Mouse (Mus musculus): Measurements from ENCODE around the gene Rasal2. TPM values are rescaled to one million over a fixed set of nuclear protein-coding genes. Genes with fewer than 3 reads are reported as not detected.

Gene Rasal2
- polyA plus RNA-seq, 2 experiments, result 0.58 to 1.1 TPM

- no peak for ATAC-seq (ENCODE audit: insufficient read depth)
- WGBS (ENCODE audit: insufficient replicate concordance), result 41% methylated on average over 4 of the region's 4 CpGs
- Histone ChIP-seq H3K27me3 (ENCODE audit: control insufficient read depth, insufficient read depth, low read length) (no peaks in the 10 kb centered on the region), H3K4me2 (ENCODE audit: low read depth) (no peak overlapping the region), H3K4me1 (replicated peaks; ENCODE audit: control insufficient read depth in 2 of 2, insufficient read depth in 2 of 2, low read length in 1 of 2) (no peaks in the 10 kb centered on the region; a peak in 1 of 4 replicates), H3K27ac (no peak overlapping the region), H3K36me3 (replicated peaks; ENCODE audit: control insufficient read depth, insufficient read depth, low read depth) (no peaks in the 10 kb centered on the region), H3K9me3 (ENCODE audit: control insufficient read depth, low read length) (no peaks in the 10 kb centered on the region), H3K9ac (replicated peaks) (no peak overlapping the region), H3K4me3 (ENCODE audit: insufficient read depth in 1 of 2, low read depth in 2 of 2, low read length in 2 of 2) (no peak overlapping the region)
- no peak for DNase-seq (ENCODE audit: low read depth in 3 of 3, low spot score in 3 of 3)
- TF ChIP-seq CTCF (IDR thresholded peaks at IDR 0.05; ENCODE audit: low read depth) (no peak), EP300 (IDR thresholded peaks at IDR 0.05; ENCODE audit: low read depth) (no peak)
These were observed 180.0 kb downstream of the Rasal2 start for GRCm38 (mm10) chr1:157232372-157232771.

- ATAC-seq (ENCODE audit: insufficient read depth), result no peak
- no peaks in the 10 kb centered on the region for H3K9me3 ChIP-seq (ENCODE audit: control insufficient read depth, low read length)
- DNase-seq (ENCODE audit: low read depth in 3 of 3, low spot score in 3 of 3), result no peak
- no peak overlapping the region for H3K27ac ChIP-seq
- H3K36me3 ChIP-seq (replicated peaks; ENCODE audit: control insufficient read depth, insufficient read depth, low read depth), result no peaks in the 10 kb centered on the region
- 46% methylated on average over 8 of the region's 8 CpGs for WGBS (ENCODE audit: insufficient replicate concordance)
- no peak overlapping the region for H3K9ac ChIP-seq (replicated peaks)
- H3K27me3 ChIP-seq (ENCODE audit: control insufficient read depth, insufficient read depth, low read length), result no peaks in the 10 kb centered on the region
- H3K4me1 ChIP-seq (replicated peaks; ENCODE audit: control insufficient read depth in 2 of 2, insufficient read depth in 2 of 2, low read length in 1 of 2), result no peaks in the 10 kb centered on the region
- H3K4me3 ChIP-seq (ENCODE audit: insufficient read depth in 1 of 2, low read depth in 2 of 2, low read length in 2 of 2), result no peak overlapping the region
- TF ChIP-seq CTCF (IDR thresholded peaks at IDR 0.05; ENCODE audit: low read depth), result no peak
- no peak for TF ChIP-seq EP300 (IDR thresholded peaks at IDR 0.05; ENCODE audit: low read depth)
- H3K4me2 ChIP-seq (ENCODE audit: low read depth), result no peak overlapping the region
These were observed 181.4 kb downstream of the Rasal2 start for GRCm38 (mm10) chr1:157231016-157231415.

- TF ChIP-seq CTCF (IDR thresholded peaks at IDR 0.05; ENCODE audit: low read depth), result no peak
- TF ChIP-seq EP300 (IDR thresholded peaks at IDR 0.05; ENCODE audit: low read depth), result no peak
- H3K27me3 ChIP-seq (ENCODE audit: control insufficient read depth, insufficient read depth, low read length), result no peaks in the 10 kb centered on the region
- H3K27ac ChIP-seq, result no peak overlapping the region
- ATAC-seq (ENCODE audit: insufficient read depth), result no peak
- H3K4me2 ChIP-seq (ENCODE audit: low read depth), result no peak overlapping the region
- 65% methylated on average over 2 of the region's 2 CpGs for WGBS (ENCODE audit: insufficient replicate concordance)
- no peaks in the 10 kb centered on the region for H3K36me3 ChIP-seq (replicated peaks; ENCODE audit: control insufficient read depth, insufficient read depth, low read depth)
- H3K4me1 ChIP-seq (replicated peaks; ENCODE audit: control insufficient read depth in 2 of 2, insufficient read depth in 2 of 2, low read length in 1 of 2), result no peaks in the 10 kb centered on the region
- H3K9ac ChIP-seq (replicated peaks), result no peak overlapping the region
- no peak for DNase-seq (ENCODE audit: low read depth in 3 of 3, low spot score in 3 of 3)
- no peaks in the 10 kb centered on the region for H3K9me3 ChIP-seq (ENCODE audit: control insufficient read depth, low read length)
- H3K4me3 ChIP-seq (ENCODE audit: insufficient read depth in 1 of 2, low read depth in 2 of 2, low read length in 2 of 2), result no peak overlapping the region
These were observed 182.0 kb downstream of the Rasal2 start for GRCm38 (mm10) chr1:157230386-157230785.

- Histone ChIP-seq H3K4me1 (replicated peaks; ENCODE audit: control insufficient read depth in 2 of 2, insufficient read depth in 2 of 2, low read length in 1 of 2) (no peaks in the 10 kb centered on the region), H3K36me3 (replicated peaks; ENCODE audit: control insufficient read depth, insufficient read depth, low read depth) (no peaks in the 10 kb centered on the region), H3K27me3 (ENCODE audit: control insufficient read depth, insufficient read depth, low read length) (no peaks in the 10 kb centered on the region), H3K4me3 (ENCODE audit: insufficient read depth in 1 of 2, low read depth in 2 of 2, low read length in 2 of 2) (no peak overlapping the region), H3K27ac (no peak overlapping the region), H3K9ac (replicated peaks) (no peak overlapping the region), H3K4me2 (ENCODE audit: low read depth) (no peak overlapping the region), H3K9me3 (ENCODE audit: control insufficient read depth, low read length) (no peaks in the 10 kb centered on the region)
- WGBS (ENCODE audit: insufficient replicate concordance), result 75% methylated on average over 6 of the region's 6 CpGs
- ATAC-seq (ENCODE audit: insufficient read depth), result no peak
- DNase-seq (ENCODE audit: low read depth in 3 of 3, low spot score in 3 of 3), result no peak
- no peak for TF ChIP-seq EP300 (IDR thresholded peaks at IDR 0.05; ENCODE audit: low read depth)
- TF ChIP-seq CTCF (IDR thresholded peaks at IDR 0.05; ENCODE audit: low read depth), result no peak
These were observed 187.4 kb downstream of the Rasal2 start for GRCm38 (mm10) chr1:157225013-157225412.

GRCm38 (mm10) chr1:157220910-157221309 lies 191.5 kb downstream of the Rasal2 start:
- ATAC-seq (ENCODE audit: insufficient read depth), result peak; percentile 47; the same call in 1 of the 2 replicates
- H3K27ac ChIP-seq, result no peak overlapping the region
- H3K27me3 ChIP-seq (ENCODE audit: control insufficient read depth, insufficient read depth, low read length), result no peaks in the 10 kb centered on the region
- TF ChIP-seq CTCF (IDR thresholded peaks at IDR 0.05; ENCODE audit: low read depth) (no peak), EP300 (IDR thresholded peaks at IDR 0.05; ENCODE audit: low read depth) (no peak)
- H3K9ac ChIP-seq (replicated peaks), result no peak overlapping the region
- no peaks in the 10 kb centered on the region for H3K36me3 ChIP-seq (replicated peaks; ENCODE audit: control insufficient read depth, insufficient read depth, low read depth)
- no peaks in the 10 kb centered on the region for H3K4me1 ChIP-seq (replicated peaks; ENCODE audit: control insufficient read depth in 2 of 2, insufficient read depth in 2 of 2, low read length in 1 of 2)
- no peaks in the 10 kb centered on the region for H3K9me3 ChIP-seq (ENCODE audit: control insufficient read depth, low read length)
- no peak overlapping the region for H3K4me3 ChIP-seq (ENCODE audit: insufficient read depth in 1 of 2, low read depth in 2 of 2, low read length in 2 of 2)
- no peak for DNase-seq (ENCODE audit: low read depth in 3 of 3, low spot score in 3 of 3)
- no peak overlapping the region for H3K4me2 ChIP-seq (ENCODE audit: low read depth)
- WGBS (ENCODE audit: insufficient replicate concordance), result 38% methylated on average over 3 of the region's 3 CpGs
